Mouse (Mus musculus) stomach, postnatal 0 days (tissue): ENCODE data around the gene Slc7a14. TPM values are rescaled to one million over a fixed set of nuclear protein-coding genes. Genes with fewer than 3 reads are reported as not detected.

Experiments
- ATAC-seq: fragments of 200-750 bp; cut with Nextera tagmentation; 2 replicates; pipeline ENCODE4 v1.8.0; 2017; ENCODE audit not compliant: low FRiP score, low TSS enrichment
- DNase-seq: peaks from one replicate; pipeline ENCODE4 v3.0.0-alpha.2; 2016; ENCODE audit warnings: low spot score
- H3K27ac ChIP-seq: fragments of 300-500 bp; sonication (generic); replicated peaks from 2 replicates; pipeline ENCODE4 v1.5.1; 2014; ENCODE audit warnings: mild to moderate bottlenecking, control low read depth
- H3K27me3 ChIP-seq: fragments of 300-500 bp; sonication (generic); 2 replicates; pipeline ENCODE4 v1.6.1; 2014; ENCODE audit warnings: low read length; ENCODE audit not compliant: control insufficient read depth, insufficient read depth
- H3K36me3 ChIP-seq: fragments of 300-500 bp; sonication (generic); 2 replicates; pipeline ENCODE4 v1.6.1; 2014; ENCODE audit warnings: low read length, mixed read lengths; ENCODE audit not compliant: control insufficient read depth, insufficient read depth
- H3K4me1 ChIP-seq: fragments of 300-500 bp; sonication (generic); replicated peaks from 2 replicates; pipeline ENCODE4 v1.6.1; 2014; ENCODE audit warnings: antibody characterized with exemption; ENCODE audit not compliant: control insufficient read depth, insufficient read depth
- H3K4me2 ChIP-seq: fragments of 300-500 bp; sonication (generic); replicated peaks from 2 replicates; pipeline ENCODE4 v1.6.1; 2014; ENCODE audit warnings: low read depth, mild to moderate bottlenecking, control low read depth, moderate library complexity
- H3K4me3 ChIP-seq: fragments of 300-500 bp; sonication (generic); 2 replicates; pipeline ENCODE4 v1.5.1; 2014; ENCODE audit warnings: low read depth, low read length, control low read depth
- H3K9ac ChIP-seq: fragments of 300-500 bp; sonication (generic); 2 replicates; pipeline ENCODE4 v1.6.1; 2014; ENCODE audit warnings: mild to moderate bottlenecking, low read length, control low read depth, mixed read lengths
- H3K9me3 ChIP-seq: fragments of 300-500 bp; sonication (generic); 2 replicates; pipeline ENCODE4 v1.6.1; 2016; ENCODE audit warnings: low read length; ENCODE audit not compliant: control insufficient read depth
- CTCF ChIP-seq: IDR thresholded peaks from 2 replicates; pipeline ENCODE4 v1.5.1; 2016; ENCODE audit warnings: antibody characterized with exemption, low read depth, mild to moderate bottlenecking, moderate library complexity
- EP300 ChIP-seq: optimal IDR thresholded peaks from 2 replicates; pipeline ENCODE3; 2016; ENCODE audit warnings: antibody characterized with exemption
- WGBS: fragments of 180-500 bp; shearing (Covaris S2); extraction: QIAGEN DNeasy Blood & Tissue Kit; methylation state at CpG from one replicate; pipeline ENCODE4 v1.1.7; 2014; 5-methylcytosine and 5-hydroxymethylcytosine counted together
- polyA plus RNA-seq: library from polyadenylated mRNA; unstranded; fragments of >200 nt; fragmentation: Nextera tagmentation; extraction: Ambion mirVana; gene quantifications from 2 replicates; pipeline ENCODE4 v1.2.1, GENCODE M21; 2015

The Slc7a14 gene
- polyA plus RNA-seq, 1 experiment from 2014 or later, result 0.55 TPM

DNA sequence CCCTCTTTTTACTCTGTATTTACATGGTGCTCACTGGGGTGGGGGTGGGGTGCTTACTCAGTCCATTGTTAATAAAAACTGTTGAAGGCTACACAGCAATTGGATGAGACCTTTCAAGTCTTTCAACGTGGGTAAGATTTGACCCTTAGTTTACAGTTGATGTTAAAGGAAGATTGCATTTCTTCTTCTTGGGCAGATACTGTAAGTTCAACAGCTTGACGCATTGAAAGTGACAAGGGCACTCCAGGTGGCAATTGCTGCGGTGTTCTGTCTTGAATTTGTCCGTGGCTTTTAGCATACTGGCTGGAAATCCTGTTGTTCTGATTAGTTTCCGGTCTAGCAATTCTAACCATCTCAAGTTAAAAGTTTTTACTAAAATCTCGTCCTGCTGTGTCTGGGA lies 148.8 kb downstream of the Slc7a14 start:
- no peaks in the 10 kb centered on the region for H3K27me3 ChIP-seq
- no peak for DNase-seq
- no peak for ATAC-seq
- TF ChIP-seq EP300, result no peak
- no peak for TF ChIP-seq CTCF
- no peak overlapping the region for H3K27ac ChIP-seq
- H3K9me3 ChIP-seq, result no peaks in the 10 kb centered on the region
- H3K36me3 ChIP-seq, result no peaks in the 10 kb centered on the region
- 48% methylated on average over 6 of the region's 6 CpGs for WGBS
- H3K4me3 ChIP-seq, result no peak overlapping the region
- H3K4me1 ChIP-seq, result no peaks in the 10 kb centered on the region
- H3K4me2 ChIP-seq, result no peak overlapping the region
- no peak overlapping the region for H3K9ac ChIP-seq

- Histone ChIP-seq H3K27me3 (no peaks in the 10 kb centered on the region), H3K9ac (no peak overlapping the region), H3K36me3 (no peaks in the 10 kb centered on the region), H3K9me3 (no peaks in the 10 kb centered on the region), H3K27ac (no peak overlapping the region), H3K4me1 (no peaks in the 10 kb centered on the region), H3K4me3 (no peak overlapping the region), H3K4me2 (no peak overlapping the region)
- 74% methylated on average over 10 of the region's 10 CpGs for WGBS
- ATAC-seq (no peak), DNase-seq (no peak)
- no peak for TF ChIP-seq CTCF
- TF ChIP-seq EP300, result no peak
Measured at GRCm38 (mm10) chr3:31160046-31160445, 150.1 kb downstream of the Slc7a14 start.

DNA sequence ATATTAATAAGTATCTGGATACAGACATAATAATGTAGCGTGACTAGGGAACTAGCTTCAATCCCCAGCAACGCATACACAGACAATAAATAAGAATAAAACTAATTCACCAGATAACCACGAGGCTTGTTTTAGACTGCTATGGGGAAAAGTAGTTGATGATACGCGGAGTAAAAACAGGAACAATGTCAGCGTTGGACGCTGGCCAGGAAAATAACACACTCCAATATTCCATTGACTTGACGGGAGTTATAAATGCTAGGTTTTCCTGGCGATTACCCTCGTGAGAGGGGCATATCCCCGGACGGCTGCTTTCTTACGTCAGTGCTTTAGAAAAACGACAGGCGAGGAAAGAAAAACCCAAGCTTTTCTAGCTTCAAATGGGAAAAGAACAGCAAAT lies 152.4 kb downstream of the Slc7a14 start:
- DNase-seq (no peak), ATAC-seq (no peak)
- Histone ChIP-seq H3K27me3 (no peaks in the 10 kb centered on the region), H3K4me1 (no peaks in the 10 kb centered on the region), H3K4me3 (no peak overlapping the region), H3K4me2 (no peak overlapping the region), H3K9me3 (no peaks in the 10 kb centered on the region), H3K36me3 (no peaks in the 10 kb centered on the region), H3K27ac (no peak overlapping the region), H3K9ac (no peak overlapping the region)
- WGBS, result 63% methylated on average over 15 of the region's 15 CpGs
- TF ChIP-seq CTCF (no peak), EP300 (no peak)

- TF ChIP-seq CTCF (no peak), EP300 (no peak)
Measured at GRCm38 (mm10) chr3:31156126-31156525, 154.1 kb downstream of the Slc7a14 start.

More at GRCm38 (mm10) chr3:31156126-31156525, 154.1 kb downstream of the Slc7a14 start:
- H3K4me2 ChIP-seq, result no peak overlapping the region
- DNase-seq, result no peak
- H3K27me3 ChIP-seq, result no peaks in the 10 kb centered on the region
- no peak for ATAC-seq
- H3K4me1 ChIP-seq, result no peaks in the 10 kb centered on the region
- WGBS, result 64% methylated on average over 3 of the region's 3 CpGs
- no peak overlapping the region for H3K4me3 ChIP-seq
- no peak overlapping the region for H3K9ac ChIP-seq
- H3K27ac ChIP-seq, result no peak overlapping the region
- no peaks in the 10 kb centered on the region for H3K9me3 ChIP-seq
- no peaks in the 10 kb centered on the region for H3K36me3 ChIP-seq

Other genes starting within 250 kb of the Slc7a14 start
- gene Skil, start 215.3 kb downstream of the Slc7a14 start, polyA plus RNA-seq, result 16.4 and 20.8 TPM in 2 replicates
- gene Cldn11, start 160.5 kb downstream of the Slc7a14 start, polyA plus RNA-seq, result 0.50 and 0.88 TPM in 2 replicates